Mouse (Mus musculus) mouse trophoblast stem cell (cell line): ENCODE results near the gene Sox5.

Experiments
- in situ Hi-C, 2 experiments: fragments of 300-500 bp; cut with MseI, MboI; formaldehyde crosslinking; loops; 2 replicates in 1 of 2; 3 replicates in 1 of 2; pipeline ENCODE4 v1.15.1; 2025

Sox5 gene

GRCm38 (mm10) chr6:144119961-144120360 lies 661.8 kb downstream of the Sox5 start:
- in situ Hi-C loops, result no loop called here

GRCm38 (mm10) chr6:144116646-144117045 lies 665.1 kb downstream of the Sox5 start:
- in situ Hi-C loops, result no loop called here

GRCm38 (mm10) chr6:144111561-144111960 lies 670.2 kb downstream of the Sox5 start:
- in situ Hi-C loops, result no loop called here

- in situ Hi-C loops, result no loop called here
Observed at GRCm38 (mm10) chr6:144106848-144107247, 674.9 kb downstream of the Sox5 start.

GRCm38 (mm10) chr6:144105645-144106044 lies 676.1 kb downstream of the Sox5 start:
- in situ Hi-C loops, result no loop called here

GRCm38 (mm10) chr6:144103612-144104011 lies 678.2 kb downstream of the Sox5 start:
- in situ Hi-C loops, result no loop called here

- in situ Hi-C loops, result no loop called here
Observed at GRCm38 (mm10) chr6:144100852-144101251, 680.9 kb downstream of the Sox5 start.

- in situ Hi-C loops, result no loop called here
Observed at GRCm38 (mm10) chr6:144098119-144098518, 683.7 kb downstream of the Sox5 start.

- in situ Hi-C loops, result no loop called here
Observed at GRCm38 (mm10) chr6:144088256-144088655, 693.5 kb downstream of the Sox5 start.

GRCm38 (mm10) chr6:144086096-144086810 lies 695.5 kb downstream of the Sox5 start:
- in situ Hi-C loops, result no loop called here

GRCm38 (mm10) chr6:144082297-144082696 lies 699.5 kb downstream of the Sox5 start:
- in situ Hi-C loops, result no loop called here

GRCm38 (mm10) chr6:144077826-144078225 lies 704.0 kb downstream of the Sox5 start:
- in situ Hi-C loops, result no loop called here

GRCm38 (mm10) chr6:144076376-144076775 lies 705.4 kb downstream of the Sox5 start:
- in situ Hi-C loops, result no loop called here

GRCm38 (mm10) chr6:144075327-144075941 lies 706.3 kb downstream of the Sox5 start:
- in situ Hi-C loops, result no loop called here

GRCm38 (mm10) chr6:144074826-144075225 lies 707.0 kb downstream of the Sox5 start:
- in situ Hi-C loops, result no loop called here

- in situ Hi-C loops, result no loop called here
Observed at GRCm38 (mm10) chr6:144070461-144070860, 711.3 kb downstream of the Sox5 start.

- in situ Hi-C loops, result no loop called here
Observed at GRCm38 (mm10) chr6:144067491-144067890, 714.3 kb downstream of the Sox5 start.

GRCm38 (mm10) chr6:144062428-144062827 lies 719.3 kb downstream of the Sox5 start:
- in situ Hi-C loops, result no loop called here

GRCm38 (mm10) chr6:144061814-144062213 lies 720.0 kb downstream of the Sox5 start:
- in situ Hi-C loops, result no loop called here

GRCm38 (mm10) chr6:144057098-144057632 lies 724.6 kb downstream of the Sox5 start:
- in situ Hi-C loops, result no loop called here

GRCm38 (mm10) chr6:144056252-144057097 lies 725.3 kb downstream of the Sox5 start:
- in situ Hi-C loops, result no loop called here

- in situ Hi-C loops, result no loop called here
Observed at GRCm38 (mm10) chr6:144052487-144052886, 729.3 kb downstream of the Sox5 start.
